Mouse (Mus musculus) adrenal gland, postnatal 25 days (tissue): ENCODE results near the gene Banp. TPM values are rescaled to one million over a fixed set of nuclear protein-coding genes. Genes with fewer than 3 reads are reported as not detected.

Source experiments
- DNase-seq: peaks from one replicate; pipeline ENCODE4 v3.0.0; 2021; ENCODE audit warnings: mixed read lengths
- long read RNA-seq: library from polyadenylated mRNA; stranded (forward); transcript quantifications from one replicate; pipeline ENCODE4 v2.0.0, GENCODE M21; 2021
- total RNA-seq: library from RNA; stranded (reverse); gene quantifications from 2 replicates; pipeline ENCODE4 v1.2.3, GENCODE M21; 2021

Gene Banp
- total RNA-seq, result 33.2 and 35.7 TPM in 2 replicates
- long read RNA-seq, full-length matches to known transcripts, result 10 of 21 reads
- long read RNA-seq, partial matches to known transcripts, result 3 of 21 reads
- long read RNA-seq, other reads (novel, unspliced or antisense), result 8 of 21 reads

DNA sequence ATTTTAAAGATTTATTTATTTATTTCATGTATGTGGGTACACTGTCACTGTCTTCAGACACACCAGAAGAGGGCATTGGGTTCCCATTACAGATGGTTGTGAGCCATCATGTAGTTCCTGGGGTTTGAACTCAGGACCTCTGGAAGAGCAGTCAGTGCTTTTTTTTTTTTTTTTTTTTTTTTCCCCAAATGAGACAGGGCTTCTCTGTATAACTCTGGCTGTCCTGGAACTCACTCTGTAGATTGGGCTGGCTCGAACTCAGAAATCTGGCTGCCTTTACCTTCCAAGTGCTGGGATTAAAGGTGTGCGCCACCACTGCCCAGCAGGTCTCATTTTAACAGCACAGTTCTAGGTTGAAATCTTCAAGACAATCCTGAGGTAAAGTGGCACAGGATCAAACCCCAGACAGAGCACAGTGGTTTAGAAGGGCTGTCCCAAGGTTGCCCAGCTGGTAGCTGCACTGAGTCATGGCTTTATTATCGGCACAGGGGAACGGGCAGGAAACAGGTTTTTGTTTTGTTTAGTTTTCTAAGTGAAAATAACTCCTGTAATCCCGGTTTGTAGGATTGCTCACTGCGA lies at the start of gene Banp:
Banp (plus strand) TSS at position 529 of the 579 bp plus-strand sequence.
- no peak for DNase-seq

DNA sequence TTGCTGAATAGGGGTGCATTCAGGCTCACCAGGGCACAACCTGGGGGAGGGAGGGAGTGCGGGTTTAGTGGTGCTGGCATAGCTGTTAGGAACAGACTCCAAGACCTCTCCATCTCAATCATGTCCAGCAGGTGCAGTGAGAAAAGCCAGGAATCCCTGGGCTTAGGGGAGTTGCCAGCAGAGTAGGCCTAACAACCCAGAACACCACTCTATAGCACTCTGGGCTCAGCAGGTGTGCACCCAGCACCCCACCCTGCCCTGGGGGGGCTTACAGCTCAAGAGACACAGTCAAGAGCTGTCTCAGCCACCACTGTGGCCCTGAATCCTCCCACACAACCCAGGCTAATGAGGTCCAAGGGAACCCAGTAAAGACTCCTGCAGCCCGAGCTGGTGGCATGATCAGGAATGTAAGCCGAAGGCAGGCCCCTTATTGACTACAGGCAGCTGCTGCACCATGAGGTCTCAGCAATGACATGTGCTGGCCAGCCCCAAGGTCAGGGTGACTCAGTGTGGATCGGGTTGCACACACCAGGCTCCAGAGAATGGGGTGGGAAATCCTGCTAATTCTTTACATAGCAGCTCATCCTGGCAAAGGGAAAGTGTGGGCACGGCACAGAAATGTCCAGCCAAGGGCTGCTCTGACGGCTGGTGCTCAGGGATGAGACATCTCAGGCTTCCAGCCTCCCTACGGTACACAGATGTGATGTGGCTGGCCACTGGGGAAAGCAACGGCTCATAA lies 47.9 kb upstream of the Banp start:
- DNase-seq, result peak; percentile 75

DNA sequence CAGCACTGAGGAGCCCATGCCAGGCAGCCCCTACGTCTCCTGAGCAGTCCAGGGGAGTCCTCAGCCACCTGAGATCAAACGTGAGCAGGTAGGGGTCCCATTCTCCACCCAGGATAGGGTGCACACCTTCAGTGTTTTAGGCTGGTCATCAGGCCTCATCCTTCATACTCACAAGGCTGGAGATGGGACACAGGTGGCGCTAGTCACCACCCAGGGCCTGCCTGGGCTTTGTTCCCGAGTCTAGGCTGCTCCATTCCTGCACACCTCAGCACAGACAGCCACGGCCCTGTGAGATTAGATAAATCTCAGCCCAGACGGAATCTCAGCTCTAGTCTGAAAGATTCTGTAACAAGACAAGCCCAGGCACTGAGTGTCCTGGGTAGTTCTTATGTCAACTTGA lies 45.6 kb upstream of the Banp start:
- DNase-seq, result no peak

DNA sequence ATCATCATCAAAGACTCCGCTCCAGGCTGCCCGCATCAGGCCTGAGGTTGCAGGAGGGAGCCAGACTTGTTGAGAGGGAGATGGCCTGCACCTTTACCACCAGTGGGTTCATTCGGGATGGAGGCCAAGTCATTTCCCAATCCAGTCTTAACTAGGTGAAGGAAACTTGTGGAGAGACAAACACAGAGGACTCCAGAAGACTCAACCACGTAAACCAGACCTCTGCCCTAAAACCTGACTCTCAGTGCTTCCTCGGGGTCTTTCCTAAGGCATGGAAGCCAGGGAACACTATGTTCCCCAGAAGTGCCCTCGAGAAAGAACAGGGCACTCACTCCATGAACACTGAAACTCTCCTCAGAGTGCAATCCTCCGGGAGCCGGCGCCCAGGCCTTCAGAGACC lies 44.6 kb upstream of the Banp start:
- DNase-seq, result no peak

DNA sequence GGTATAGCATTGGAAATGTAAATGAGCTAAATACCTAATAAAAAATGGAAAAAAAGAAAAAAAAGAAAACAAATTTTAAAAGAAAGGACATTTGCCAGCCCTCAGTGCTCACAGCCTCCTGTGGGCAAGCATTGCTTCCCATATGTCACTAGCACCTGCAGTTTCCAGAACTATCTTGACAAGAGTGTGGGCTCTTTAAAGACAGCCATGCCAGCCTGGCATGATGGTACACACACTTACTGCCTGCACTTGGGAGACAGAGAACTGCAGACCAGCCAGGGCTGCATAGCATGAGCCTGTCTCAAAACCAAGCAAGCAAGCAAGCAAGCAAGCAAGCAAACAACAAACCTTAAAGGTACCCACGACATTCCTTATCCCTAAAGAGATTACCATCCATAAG lies 44.1 kb upstream of the Banp start:
- no peak for DNase-seq

DNA sequence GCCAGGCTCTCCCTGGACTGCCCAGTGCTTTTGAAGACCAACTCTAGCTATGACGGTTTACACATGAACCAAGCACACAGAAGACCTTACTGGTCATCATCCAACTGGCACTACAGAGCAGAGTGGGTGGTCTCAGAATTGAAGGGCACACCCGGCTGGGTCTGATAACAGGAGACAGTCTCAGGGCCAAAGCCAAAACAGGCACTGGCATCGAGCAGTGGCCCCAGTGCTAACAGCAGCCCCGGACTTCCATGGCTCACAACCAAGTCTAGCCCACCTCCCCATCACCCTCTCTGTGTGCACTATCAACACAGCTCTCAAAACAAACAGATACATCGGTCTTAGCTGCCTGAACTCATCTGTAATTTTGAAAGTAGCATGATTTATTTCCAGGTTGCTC lies 43.7 kb upstream of the Banp start:
- no peak for DNase-seq

DNA sequence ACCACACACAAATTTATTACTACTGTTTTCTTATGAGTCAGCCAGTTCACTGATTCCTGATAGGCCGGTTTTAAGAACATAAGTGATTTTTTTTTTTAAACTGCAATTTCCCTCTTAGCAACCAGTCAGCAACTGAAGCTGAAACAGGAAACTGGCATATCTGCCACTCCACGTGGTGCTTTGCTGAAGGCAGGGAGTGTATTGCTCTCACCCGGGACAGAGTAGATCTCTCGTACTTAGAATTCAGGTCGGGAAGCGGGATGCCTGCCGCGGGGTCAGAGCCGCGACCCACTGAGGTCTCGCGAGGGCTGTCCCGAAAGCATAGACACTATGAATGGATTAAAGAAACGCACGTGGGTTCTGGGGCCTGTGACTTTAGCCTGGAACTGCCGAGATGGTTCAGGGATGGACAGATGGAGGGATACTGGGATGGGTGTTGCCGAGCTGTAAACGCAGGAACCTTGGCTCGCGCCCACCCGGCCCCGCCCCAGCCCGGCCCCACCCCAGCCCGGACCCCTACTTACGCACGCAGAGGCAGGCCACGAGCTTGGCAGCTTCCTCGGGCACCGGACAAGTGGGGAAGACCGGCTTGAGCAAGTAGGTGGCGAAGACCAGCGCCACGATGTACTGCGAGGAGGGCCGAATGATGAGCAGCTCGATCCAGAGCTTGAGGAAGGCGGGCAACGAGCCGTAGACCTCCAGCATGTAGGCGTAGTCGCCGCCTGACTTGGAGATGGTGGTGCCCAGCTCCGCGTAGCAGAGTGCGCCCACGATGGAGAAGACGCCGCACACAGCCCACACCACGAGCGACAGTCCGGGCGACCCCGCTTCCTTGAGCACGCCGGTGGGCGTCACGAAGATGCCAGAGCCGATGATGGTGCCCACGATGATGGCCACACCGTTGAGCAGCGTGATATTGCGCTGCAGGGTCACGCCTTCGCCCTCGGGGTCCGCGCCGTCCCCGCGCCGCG lies 42.7 kb upstream of the Banp start:
- DNase-seq, result peak; percentile 26

DNA sequence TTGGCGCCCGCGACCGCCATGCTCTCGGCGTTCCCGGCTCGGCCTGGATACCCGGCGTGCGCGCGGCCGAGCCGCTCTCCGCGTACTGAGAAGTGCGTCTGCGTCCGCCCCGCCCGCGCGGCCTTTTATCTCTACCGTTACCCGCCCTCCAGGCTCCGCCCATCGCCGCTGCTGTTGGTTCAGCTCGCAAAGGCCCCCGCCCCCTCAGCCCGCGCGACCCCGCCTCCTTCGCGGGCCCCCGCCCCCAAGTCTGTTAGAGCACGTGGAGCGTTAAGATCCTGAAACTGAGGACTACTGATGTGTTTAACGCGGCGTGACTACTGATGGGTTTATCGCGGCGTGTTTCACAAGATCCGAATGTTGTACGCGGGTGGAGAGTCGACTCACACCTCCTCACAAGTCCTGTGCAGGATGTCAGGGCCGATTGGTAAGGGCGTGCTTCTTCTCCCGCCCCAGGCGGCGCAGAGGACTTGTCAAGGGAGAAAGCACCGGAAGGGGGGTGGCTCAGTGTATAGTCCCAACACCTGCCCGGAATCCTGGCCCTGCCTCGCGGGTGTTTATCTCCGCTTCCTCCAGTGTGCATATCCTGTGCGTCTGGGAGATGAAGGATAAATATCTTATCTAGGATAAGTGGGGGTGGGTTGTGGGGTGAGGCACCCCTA lies 41.8 kb upstream of the Banp start, which contains the start of gene Slc7a5:
Slc7a5 (minus strand) TSS at position 108 of the 662 bp plus-strand sequence.
- DNase-seq, result peak; percentile 99

DNA sequence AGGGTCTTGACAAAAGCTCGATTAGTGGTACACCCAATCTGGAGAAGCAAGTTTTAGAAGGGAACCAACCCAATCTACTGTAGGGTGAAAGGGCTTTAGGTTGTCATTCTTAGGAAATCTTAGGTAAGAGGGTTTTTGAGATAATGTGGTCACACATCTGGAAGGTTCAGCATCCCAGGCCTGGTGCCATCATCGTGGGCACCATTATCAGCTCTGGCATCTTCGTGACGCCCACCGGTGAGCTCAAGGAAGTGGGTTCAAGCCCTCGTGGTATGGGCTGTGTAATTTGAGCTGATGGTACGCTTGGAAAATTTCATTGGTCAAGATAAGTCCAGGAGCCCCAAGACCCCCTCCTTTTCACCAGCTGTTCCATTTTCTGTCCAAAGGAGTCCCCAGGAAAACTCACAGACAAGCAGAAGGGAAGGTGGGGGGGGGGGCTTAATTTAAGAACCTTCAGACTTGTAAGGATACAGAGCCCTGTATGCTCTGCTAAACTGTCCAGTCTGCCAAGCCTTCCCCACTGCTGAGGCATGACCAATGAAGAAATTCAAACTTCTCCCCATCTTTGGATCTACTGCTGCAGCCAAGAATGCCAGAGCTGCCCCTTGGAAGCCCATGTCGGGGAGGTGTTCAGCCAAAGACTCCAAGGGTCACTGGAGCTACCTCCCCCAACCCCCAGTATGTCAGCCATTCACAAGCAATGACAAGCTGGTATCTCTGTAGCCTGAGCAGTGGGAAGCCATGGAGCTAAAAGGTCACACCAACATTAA lies 41.0 kb upstream of the Banp start:
- no peak for DNase-seq

DNA sequence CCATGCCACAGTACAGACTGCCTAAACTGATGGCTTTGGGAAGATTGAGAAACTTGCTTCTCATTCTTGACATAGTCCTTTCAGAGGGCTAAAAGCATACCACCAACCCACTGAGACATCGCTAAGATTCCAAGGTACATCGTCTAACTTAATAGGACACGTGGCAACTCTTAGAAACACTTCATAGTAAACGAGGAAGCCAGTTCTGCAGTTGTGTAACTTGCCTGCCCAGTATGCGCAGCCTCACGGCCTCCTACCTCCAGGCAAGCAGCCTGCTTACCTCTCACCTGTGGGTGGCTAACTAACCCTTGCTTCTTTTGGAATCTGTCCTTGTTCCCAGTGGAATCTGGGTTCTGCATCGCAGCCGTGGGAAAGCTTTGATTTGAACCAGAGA lies 40.4 kb upstream of the Banp start:
- DNase-seq, result no peak

DNA sequence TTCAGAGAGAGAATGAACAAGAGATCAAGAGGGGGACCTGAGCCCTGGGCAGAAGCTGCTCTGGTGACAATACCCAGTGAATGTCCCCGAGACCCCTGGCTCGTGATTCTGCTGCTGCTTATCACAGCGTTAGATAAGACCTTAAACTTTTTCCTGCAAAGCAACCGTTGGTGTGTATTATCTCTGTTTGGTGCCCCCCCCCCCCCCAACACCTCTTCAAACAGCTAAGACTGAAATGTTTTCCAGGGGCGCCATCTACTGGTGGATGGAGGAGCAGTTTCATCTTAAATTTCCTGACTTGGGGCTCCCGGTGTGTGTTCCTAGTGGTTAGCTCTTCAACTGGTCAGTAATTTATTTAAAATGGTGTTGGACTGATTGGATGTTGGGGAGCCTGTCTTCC lies 39.9 kb upstream of the Banp start:
- DNase-seq, result peak; percentile 74

DNA sequence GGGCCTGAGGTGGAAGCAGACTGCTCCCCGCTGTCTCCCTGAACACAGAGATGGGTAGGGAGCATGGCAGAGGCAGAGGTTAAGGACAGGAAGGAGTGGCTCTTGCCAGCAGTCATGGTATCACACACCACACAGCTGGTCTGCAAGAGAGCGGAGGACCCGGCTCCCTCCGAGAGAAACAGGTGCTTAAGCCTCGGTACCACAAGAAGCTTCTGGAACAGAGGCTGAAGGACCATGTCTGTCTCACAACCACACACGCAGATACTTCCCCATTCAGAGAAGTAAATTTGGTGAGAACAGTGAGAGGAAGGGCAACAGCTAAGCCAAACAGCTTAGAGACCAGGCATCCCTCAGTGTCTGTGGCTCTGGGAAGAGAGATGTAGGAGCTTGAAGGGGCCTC lies 38.1 kb upstream of the Banp start:
- no peak for DNase-seq

DNA sequence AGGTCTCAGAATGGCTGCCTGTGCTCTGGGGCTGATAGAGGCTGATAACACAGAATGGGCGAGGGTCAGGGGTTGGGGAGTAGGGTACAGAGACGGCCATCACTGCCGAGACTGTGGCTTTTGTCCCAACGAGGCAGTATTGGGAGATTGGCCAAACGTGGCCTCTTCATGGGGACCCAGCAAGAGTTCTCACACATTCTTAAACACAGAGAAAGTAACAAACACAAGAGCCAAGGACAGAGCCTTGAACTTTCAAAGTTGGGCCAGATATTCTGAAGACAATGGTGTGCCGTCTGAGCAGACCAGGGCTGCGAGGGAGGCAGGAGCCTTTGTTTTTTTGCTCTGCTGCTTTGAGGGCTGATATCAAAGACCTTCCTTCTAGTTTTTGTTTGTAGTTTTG lies 37.6 kb upstream of the Banp start:
- no peak for DNase-seq

DNA sequence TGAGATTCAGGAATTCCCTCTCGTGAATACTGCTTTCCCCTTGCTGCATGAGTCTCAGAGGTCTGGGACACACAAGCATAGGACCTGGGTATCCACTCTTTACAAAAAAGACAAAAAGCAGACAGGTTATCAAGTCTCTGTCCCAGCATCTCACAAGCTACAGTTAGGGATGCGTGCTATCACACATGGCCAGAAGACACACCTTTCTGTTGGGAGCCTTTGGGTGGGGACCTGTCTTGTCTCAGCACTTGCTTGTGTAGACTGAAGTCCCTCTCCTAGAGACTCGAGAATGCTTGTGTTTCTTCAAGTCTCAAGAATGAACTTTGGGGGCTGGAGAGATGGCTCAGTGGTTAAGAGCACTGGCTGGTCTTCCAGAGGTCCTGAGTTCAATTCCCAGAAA lies 36.7 kb upstream of the Banp start:
- no peak for DNase-seq

DNA sequence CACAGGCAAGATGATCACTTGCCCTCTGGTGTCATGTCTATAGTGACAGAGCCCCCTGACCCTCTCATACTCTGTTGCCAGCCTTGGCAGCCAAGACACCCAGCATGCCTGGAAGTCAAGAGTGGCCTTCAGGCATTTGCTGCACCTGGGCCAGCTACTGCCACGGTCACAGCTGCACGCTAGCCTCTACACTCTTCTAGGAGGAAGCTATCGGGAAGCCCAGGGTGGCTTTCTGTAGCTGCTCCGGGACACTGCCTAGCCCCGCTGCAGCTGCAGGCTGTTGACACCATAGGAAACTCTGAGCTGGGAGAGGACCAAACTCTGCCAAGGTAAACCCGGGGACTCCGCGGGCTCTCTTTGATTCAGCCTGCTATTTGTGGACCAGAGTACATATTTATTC lies 36.2 kb upstream of the Banp start:
- DNase-seq, result no peak

DNA sequence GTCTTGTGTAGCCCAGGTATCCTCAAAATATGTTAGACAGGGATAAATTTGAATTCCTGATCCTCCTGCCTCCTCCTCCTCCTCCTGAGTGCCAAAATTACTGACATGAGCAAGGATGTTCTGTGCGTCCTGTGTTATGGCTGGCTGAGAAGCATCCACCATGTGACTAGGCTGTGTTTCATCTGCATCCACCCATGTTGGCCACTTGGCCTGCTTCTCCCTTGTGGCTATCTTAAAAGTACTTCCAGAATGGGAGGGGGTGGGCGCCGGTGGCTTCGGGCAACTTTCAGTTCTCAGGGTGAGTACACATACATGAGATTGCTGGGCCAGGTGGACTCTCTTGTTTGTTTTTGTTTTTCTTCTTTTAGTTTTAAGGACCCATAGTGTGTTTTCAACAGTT lies 30.4 kb upstream of the Banp start:
- no peak for DNase-seq

DNA sequence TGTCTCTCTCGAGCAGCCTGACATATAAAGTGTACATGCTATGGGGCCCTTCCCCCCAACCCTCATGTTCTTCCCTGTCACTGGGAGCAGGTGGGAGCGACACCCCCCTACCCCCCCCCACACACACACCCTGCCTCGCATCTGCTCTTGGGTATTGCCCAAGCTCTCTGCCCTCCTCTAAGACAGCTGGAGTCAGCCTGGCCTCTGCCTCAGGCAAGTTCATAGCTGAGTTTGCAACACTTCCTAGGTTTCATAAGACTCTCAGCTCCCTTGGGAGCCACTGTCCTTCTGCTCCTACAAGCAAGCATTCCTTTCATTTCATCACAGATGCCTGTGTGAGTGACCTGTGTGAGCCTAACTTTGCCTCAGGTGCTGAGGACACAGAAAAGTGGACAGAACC lies 29.8 kb upstream of the Banp start:
- no peak for DNase-seq

DNA sequence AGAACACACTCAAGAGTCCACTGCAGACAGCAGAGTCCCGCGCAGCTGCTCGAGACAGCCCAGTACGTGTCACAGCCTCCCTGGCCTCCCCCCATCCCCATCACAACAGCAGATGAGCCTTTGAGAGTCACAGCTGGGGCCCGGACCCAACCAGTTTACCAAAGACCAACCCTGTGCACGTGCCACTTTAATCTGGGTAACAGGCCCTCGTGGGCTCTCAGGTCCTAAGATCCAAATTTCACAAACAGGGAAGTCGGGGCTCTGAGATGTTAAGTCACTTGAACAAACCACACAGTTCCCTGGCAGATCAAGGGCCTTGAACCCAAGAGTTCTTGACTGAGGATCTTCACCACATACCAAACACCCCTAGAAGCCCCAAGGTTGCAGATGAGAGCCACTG lies 28.0 kb upstream of the Banp start:
- DNase-seq, result no peak

DNA sequence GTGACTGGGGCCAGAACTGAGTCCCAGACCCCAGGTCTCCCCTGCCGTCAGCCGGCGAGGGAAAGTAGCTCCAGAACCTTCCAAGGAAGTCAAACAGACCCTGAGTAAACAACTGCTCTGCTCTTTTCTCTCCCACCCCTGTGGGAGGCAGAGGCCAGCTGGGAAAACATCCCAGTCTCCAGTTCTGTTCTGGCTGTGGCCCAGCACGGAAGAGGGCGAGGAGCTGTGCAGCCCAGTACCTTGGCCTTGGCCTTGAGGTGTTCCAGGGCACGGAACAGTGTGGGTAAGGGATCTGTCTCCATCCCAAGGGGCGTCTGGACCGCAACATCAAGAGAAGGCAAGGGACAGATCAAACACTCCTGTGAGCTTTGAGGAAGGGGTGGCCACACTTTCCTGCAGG lies 27.4 kb upstream of the Banp start:
- DNase-seq, result peak; percentile 36

DNA sequence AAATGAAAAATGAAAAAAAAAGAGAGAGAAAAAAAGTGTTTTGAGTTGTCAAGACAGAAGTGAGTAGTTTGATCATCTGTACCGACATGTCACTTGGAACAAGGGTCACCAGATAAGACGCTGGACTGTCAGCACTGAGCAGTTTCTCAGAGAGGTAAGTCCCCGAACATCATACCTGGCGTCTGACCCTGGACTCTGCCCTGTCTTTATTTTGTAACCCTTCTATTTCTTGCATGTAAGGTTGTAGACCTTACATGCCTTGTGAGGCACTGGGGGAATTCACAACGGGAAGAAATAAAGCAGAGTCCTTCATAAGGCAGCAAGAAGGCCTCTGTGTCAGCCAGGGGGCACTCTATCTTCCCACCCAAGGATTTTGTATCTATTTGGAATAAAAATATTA lies 24.9 kb upstream of the Banp start:
- no peak for DNase-seq

DNA sequence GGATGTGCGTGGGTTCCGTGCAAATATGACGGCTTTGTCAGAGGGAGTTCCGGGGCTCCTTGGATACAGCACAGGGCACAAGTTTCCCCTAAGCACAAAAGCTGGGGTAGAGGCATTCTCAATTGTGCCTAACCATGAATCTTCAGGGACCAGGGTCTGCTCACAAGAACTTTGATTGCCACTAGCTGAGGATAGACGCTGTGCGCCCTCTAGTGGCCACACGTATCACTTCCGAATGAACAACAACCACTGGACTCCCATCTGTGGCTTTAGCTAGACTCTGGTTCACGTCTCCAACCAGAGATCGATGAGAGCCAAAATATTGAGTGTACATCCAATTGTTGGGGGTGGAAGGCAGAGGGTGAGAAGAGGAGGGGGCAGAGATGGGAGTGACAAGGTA lies 23.9 kb upstream of the Banp start:
- peak; percentile 76 for DNase-seq

DNA sequence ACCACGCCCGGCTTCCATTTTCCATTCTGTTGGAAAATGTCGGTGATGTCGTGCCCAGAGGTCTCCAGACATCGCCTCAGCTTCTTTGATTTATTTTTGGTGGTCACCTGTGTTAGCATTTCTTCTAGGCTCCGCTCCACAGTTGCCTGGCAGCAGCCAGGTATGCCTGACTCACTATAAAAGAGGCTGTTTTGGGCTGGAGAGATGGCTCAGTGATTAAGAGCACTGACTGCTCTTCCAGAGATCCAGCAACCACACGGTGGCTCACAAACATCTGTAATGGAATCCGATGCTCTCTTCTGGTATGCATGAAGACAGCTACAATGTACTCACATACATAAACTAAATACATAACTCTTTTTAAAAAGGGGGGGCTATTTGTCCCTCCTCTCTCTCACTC lies 23.3 kb upstream of the Banp start:
- no peak for DNase-seq
